Mouse (Mus musculus) G1E (cell line): ENCODE measurements around the gene Mef2a. TPM values are rescaled to one million over a fixed set of nuclear protein-coding genes. Genes with fewer than 3 reads are reported as not detected.
A peak's percentile ranks its signal among the peaks of the same experiment; 100 is the strongest.
"Not testable (repeated sequence)": the region's sequence is repeated elsewhere in the genome, so short reads cannot be mapped to it uniquely, and the experiment has no call there.

Source experiments
- ATAC-seq: 2 replicates; pipeline ENCODE4 v1.8.0; 2016; ENCODE audit warnings: mild to moderate bottlenecking; ENCODE audit not compliant: insufficient number of reproducible peaks, poor library complexity, low FRiP score, severe bottlenecking; ENCODE audit errors: extremely low read depth
- DNase-seq: peaks from one replicate; pipeline ENCODE4 v3.0.0; 2012; ENCODE audit warnings: low spot score
- H3K27me3 ChIP-seq: 2 replicates; pipeline ENCODE4 v1.6.1; 2012; ENCODE audit warnings: mild to moderate bottlenecking, low read length, inconsistent platforms; ENCODE audit not compliant: insufficient read depth
- H3K36me3 ChIP-seq: replicated peaks from 2 replicates; pipeline ENCODE3; 2012; ENCODE audit warnings: mild to moderate bottlenecking, inconsistent platforms
- H3K4me1 ChIP-seq: 2 replicates; pipeline ENCODE4 v1.6.1; 2012; ENCODE audit warnings: low read depth, low read length, inconsistent platforms, mixed read lengths; ENCODE audit not compliant: insufficient read depth
- H3K4me3 ChIP-seq: 2 replicates; pipeline ENCODE4 v1.5.1; 2012; ENCODE audit warnings: low read depth, mild to moderate bottlenecking, inconsistent platforms, low read length, moderate library complexity, mixed read lengths
- H3K9me3 ChIP-seq: replicated peaks from 2 replicates; pipeline ENCODE4 v1.6.1; 2012; ENCODE audit warnings: inconsistent platforms
- CTCF ChIP-seq: IDR thresholded peaks from 2 replicates; pipeline ENCODE4 v1.5.1; 2012; ENCODE audit warnings: low read depth, low read length, inconsistent platforms, mixed read lengths
- GATA1 ChIP-seq: IDR thresholded peaks from 2 replicates; pipeline ENCODE4 v1.6.1; 2012; ENCODE audit warnings: borderline replicate concordance, low read length, inconsistent platforms, mixed read lengths
- GATA2 ChIP-seq: IDR thresholded peaks from 2 replicates; pipeline ENCODE4 v1.6.1; 2012; ENCODE audit warnings: low read depth, low read length, inconsistent platforms, borderline replicate concordance
- POLR2AphosphoS5 ChIP-seq: IDR thresholded peaks from 2 replicates; pipeline ENCODE4 v1.6.1; 2012; ENCODE audit warnings: low read depth, low read length, inconsistent platforms; ENCODE audit not compliant: insufficient replicate concordance
- TAL1 ChIP-seq: conservative IDR thresholded peaks from 2 replicates; pipeline ENCODE4 v1.6.1; 2012; ENCODE audit warnings: low read depth, low read length, inconsistent platforms, mixed read lengths
- polyA plus RNA-seq: library from polyadenylated mRNA; stranded (reverse); fragments of >175 nt; gene quantifications from 2 replicates; pipeline ENCODE4 v1.2.3, GENCODE M21; 2012
- total RNA-seq, 2 experiments: library from RNA; stranded (forward) in 1 of 2; stranded (reverse) in 1 of 2; fragments of 200-1000 nt in 1 of 2; fragments of >200 nt in 1 of 2; fragmentation: Nextera tagmentation in 1 of 2; gene quantifications; 2 replicates each; pipeline ENCODE4 v1.2.3; 2014 to 2017

Gene Mef2a
- total and polyA plus RNA-seq, 3 experiments, result 3.8 to 53.3 (median 24.4) TPM

GRCm38 (mm10) chr7:67287456-67287855 lies 85.2 kb downstream of the Mef2a start:
- TF ChIP-seq GATA1 (no peak), CTCF (no peak), GATA2 (no peak), POLR2AphosphoS5 (no peak), TAL1 (no peak)
- Histone ChIP-seq H3K9me3 (no peaks in the 10 kb centered on the region), H3K27me3 (no peaks in the 10 kb centered on the region), H3K4me3 (no peak overlapping the region), H3K36me3 (peaks cover 9% of the 10 kb centered on the region), H3K4me1 (no peaks in the 10 kb centered on the region)
- ATAC-seq (no peak), DNase-seq (no peak)

- Histone ChIP-seq H3K4me1 (no peaks in the 10 kb centered on the region), H3K36me3 (peaks cover 8% of the 10 kb centered on the region), H3K27me3 (no peaks in the 10 kb centered on the region), H3K9me3 (no peaks in the 10 kb centered on the region), H3K4me3 (no peak overlapping the region)
- DNase-seq (no peak), ATAC-seq (no peak)
- TF ChIP-seq GATA2 (no peak), GATA1 (no peak), POLR2AphosphoS5 (no peak), CTCF (no peak), TAL1 (no peak)
These were observed 89.1 kb downstream of the Mef2a start for GRCm38 (mm10) chr7:67283581-67283980.

GRCm38 (mm10) chr7:67270447-67270846 lies 102.2 kb downstream of the Mef2a start:
- not testable (repeated sequence) for DNase-seq, H3K4me3 ChIP-seq, ATAC-seq, H3K4me1 ChIP-seq, H3K27me3 ChIP-seq, H3K9me3 ChIP-seq
- peaks cover 11% of the 10 kb centered on the region for H3K36me3 ChIP-seq

- H3K9me3 ChIP-seq, result no peaks in the 10 kb centered on the region
- 0 out of 2 replicates have a peak, but pooled peaks have one; percentile 49 for ATAC-seq
- no peaks in the 10 kb centered on the region for H3K4me1 ChIP-seq
- peaks cover 25% of the 10 kb centered on the region for H3K36me3 ChIP-seq
- no peaks in the 10 kb centered on the region for H3K27me3 ChIP-seq
- DNase-seq, result no peak
- no peak overlapping the region for H3K4me3 ChIP-seq
- no peak for TF ChIP-seq TAL1
- no peak for TF ChIP-seq GATA2
- TF ChIP-seq CTCF, result no peak
- TF ChIP-seq POLR2AphosphoS5, result no peak
- TF ChIP-seq GATA1, result no peak
These were observed 112.7 kb downstream of the Mef2a start for GRCm38 (mm10) chr7:67259828-67260563.

- Histone ChIP-seq H3K4me1 (no peaks in the 10 kb centered on the region), H3K36me3 (peaks cover 16% of the 10 kb centered on the region), H3K27me3 (no peaks in the 10 kb centered on the region), H3K4me3 (no peak overlapping the region), H3K9me3 (no peaks in the 10 kb centered on the region)
- DNase-seq, result no peak
- TF ChIP-seq POLR2AphosphoS5 (no peak), GATA2 (no peak), CTCF (no peak), GATA1 (no peak), TAL1 (no peak)
- no peak for ATAC-seq
These were observed 126.6 kb downstream of the Mef2a start for GRCm38 (mm10) chr7:67246067-67246466.

GRCm38 (mm10) chr7:67245255-67245654 lies 127.4 kb downstream of the Mef2a start:
- Histone ChIP-seq H3K27me3 (no peaks in the 10 kb centered on the region), H3K9me3 (no peaks in the 10 kb centered on the region), H3K36me3 (peaks cover 16% of the 10 kb centered on the region), H3K4me3 (no peak overlapping the region), H3K4me1 (no peaks in the 10 kb centered on the region)
- DNase-seq, result no peak
- no peak for TF ChIP-seq GATA1
- no peak for ATAC-seq

GRCm38 (mm10) chr7:67243894-67244282 lies 128.8 kb downstream of the Mef2a start:
- ATAC-seq, result no peak
- H3K27me3 ChIP-seq, result no peaks in the 10 kb centered on the region
- DNase-seq, result no peak
- TF ChIP-seq GATA1 (no peak), POLR2AphosphoS5 (no peak), TAL1 (no peak), CTCF (no peak), GATA2 (no peak)
- H3K36me3 ChIP-seq, result peaks cover 22% of the 10 kb centered on the region
- no peak overlapping the region for H3K4me3 ChIP-seq
- no peaks in the 10 kb centered on the region for H3K9me3 ChIP-seq
- H3K4me1 ChIP-seq, result no peaks in the 10 kb centered on the region
